Mouse (Mus musculus) left cerebral cortex, postnatal 4 days (tissue): ENCODE measurements around the gene 4930455H04Rik. TPM values are rescaled to one million over a fixed set of nuclear protein-coding genes. Genes with fewer than 3 reads are reported as not detected.
A peak's percentile ranks its signal among the peaks of the same experiment; 100 is the strongest.

Experiments used
- DNase-seq: peaks from one replicate; pipeline ENCODE4 v3.0.0-alpha.2; 2022
- intact Hi-C: fragments of 180-260 bp; cut with DNase I; formaldehyde crosslinking; loops from one replicate; pipeline ENCODE4 v1.15.1; 2025
- total RNA-seq, 2 experiments: library from RNA; stranded (reverse); gene quantifications; 2 replicates each; pipeline ENCODE4 v1.2.3; 2021

Gene 4930455H04Rik
- total RNA-seq, 2 experiments from 2014 or later: not detected

GRCm38 (mm10) chr3:116966225-116966624, 1.8 kb upstream of the 4930455H04Rik start:
- intact Hi-C loops: loop anchor here (10.0 kb wide), 1 partner anchor 61 kb away; no protein-coding TSS in a partner anchor
- DNase-seq: peak; percentile 31

GRCm38 (mm10) chr3:116966800-116967199, 1.3 kb upstream of the 4930455H04Rik start:
- no peak for DNase-seq
- intact Hi-C loops: loop anchor here (10.0 kb wide), 1 partner anchor 62 kb away; no protein-coding TSS in a partner anchor

- no peak for DNase-seq
- intact Hi-C loops: loop anchor here (10.0 kb wide), 1 partner anchor 63 kb away; no protein-coding TSS in a partner anchor
These were observed 631 bp upstream of the 4930455H04Rik start for GRCm38 (mm10) chr3:116967436-116967835.

GRCm38 (mm10) chr3:116968540-116968997, 502 bp downstream of the 4930455H04Rik start, which contains the start of gene Palmd:
Gene Palmd, minus strand, starts transcription at chr3:116968987.
- intact Hi-C loops: loop anchor here (10.0 kb wide), 1 partner anchor 64 kb away; no protein-coding TSS in a partner anchor
- DNase-seq: peak; percentile 67

GRCm38 (mm10) chr3:116969003-116969402, 936 bp downstream of the 4930455H04Rik start:
- no peak for DNase-seq
- intact Hi-C loops: loop anchor here (10.0 kb wide), 1 partner anchor 64 kb away; no protein-coding TSS in a partner anchor

GRCm38 (mm10) chr3:116969786-116970185, 1.7 kb downstream of the 4930455H04Rik start:
- DNase-seq: peak; percentile 26
- intact Hi-C loops: loop anchor here (10.0 kb wide), 1 partner anchor 65 kb away; no protein-coding TSS in a partner anchor

GRCm38 (mm10) chr3:116981811-116982575, 13.9 kb downstream of the 4930455H04Rik start:
- intact Hi-C loops: no loop called here

GRCm38 (mm10) chr3:116985042-116985455, 17.0 kb downstream of the 4930455H04Rik start:
- peak; percentile 66 for DNase-seq
- intact Hi-C loops: no loop called here

More at GRCm38 (mm10) chr3:116981811-116982575, 13.9 kb downstream of the 4930455H04Rik start:
- no peak for DNase-seq

GRCm38 (mm10) chr3:116985741-116986140, 17.7 kb downstream of the 4930455H04Rik start:
- DNase-seq: no peak
- intact Hi-C loops: no loop called here

GRCm38 (mm10) chr3:116986451-116986850, 18.4 kb downstream of the 4930455H04Rik start:
- DNase-seq: no peak
- intact Hi-C loops: no loop called here

GRCm38 (mm10) chr3:116988221-116988620, 20.2 kb downstream of the 4930455H04Rik start:
- intact Hi-C loops: no loop called here
- DNase-seq: no peak

GRCm38 (mm10) chr3:116991180-116991579, 23.1 kb downstream of the 4930455H04Rik start:
- intact Hi-C loops: no loop called here
- DNase-seq: no peak

- intact Hi-C loops: no loop called here
- no peak for DNase-seq
These were observed 24.9 kb downstream of the 4930455H04Rik start for GRCm38 (mm10) chr3:116993011-116993410.

- intact Hi-C loops: no loop called here
- no peak for DNase-seq
These were observed 33.8 kb downstream of the 4930455H04Rik start for GRCm38 (mm10) chr3:117001686-117002485.

- DNase-seq: no peak
- intact Hi-C loops: no loop called here
These were observed 35.3 kb downstream of the 4930455H04Rik start for GRCm38 (mm10) chr3:117003379-117003778.

- DNase-seq: no peak
- intact Hi-C loops: no loop called here
These were observed 38.6 kb downstream of the 4930455H04Rik start for GRCm38 (mm10) chr3:117006636-117007035.

- DNase-seq: peak; percentile 22
- intact Hi-C loops: no loop called here
These were observed 39.3 kb downstream of the 4930455H04Rik start for GRCm38 (mm10) chr3:117007340-117007739.

GRCm38 (mm10) chr3:117010182-117010581, 42.1 kb downstream of the 4930455H04Rik start:
- intact Hi-C loops: no loop called here

GRCm38 (mm10) chr3:117020319-117020718, 52.3 kb downstream of the 4930455H04Rik start:
- no peak for DNase-seq
- intact Hi-C loops: no loop called here

More at GRCm38 (mm10) chr3:117010182-117010581, 42.1 kb downstream of the 4930455H04Rik start:
- no peak for DNase-seq

GRCm38 (mm10) chr3:117021907-117022306, 53.8 kb downstream of the 4930455H04Rik start:
- intact Hi-C loops: no loop called here
- DNase-seq: no peak

GRCm38 (mm10) chr3:117024111-117024510, 56.0 kb downstream of the 4930455H04Rik start:
- no peak for DNase-seq
- intact Hi-C loops: no loop called here
